Mouse (Mus musculus) R1 (cell line): ENCODE data around the gene Far2.

Source experiments
- DNase-seq: peaks from one replicate; pipeline ENCODE4 v3.0.0-alpha.2; 2018; ENCODE audit warnings: low read depth, low spot score

Far2 gene

DNA sequence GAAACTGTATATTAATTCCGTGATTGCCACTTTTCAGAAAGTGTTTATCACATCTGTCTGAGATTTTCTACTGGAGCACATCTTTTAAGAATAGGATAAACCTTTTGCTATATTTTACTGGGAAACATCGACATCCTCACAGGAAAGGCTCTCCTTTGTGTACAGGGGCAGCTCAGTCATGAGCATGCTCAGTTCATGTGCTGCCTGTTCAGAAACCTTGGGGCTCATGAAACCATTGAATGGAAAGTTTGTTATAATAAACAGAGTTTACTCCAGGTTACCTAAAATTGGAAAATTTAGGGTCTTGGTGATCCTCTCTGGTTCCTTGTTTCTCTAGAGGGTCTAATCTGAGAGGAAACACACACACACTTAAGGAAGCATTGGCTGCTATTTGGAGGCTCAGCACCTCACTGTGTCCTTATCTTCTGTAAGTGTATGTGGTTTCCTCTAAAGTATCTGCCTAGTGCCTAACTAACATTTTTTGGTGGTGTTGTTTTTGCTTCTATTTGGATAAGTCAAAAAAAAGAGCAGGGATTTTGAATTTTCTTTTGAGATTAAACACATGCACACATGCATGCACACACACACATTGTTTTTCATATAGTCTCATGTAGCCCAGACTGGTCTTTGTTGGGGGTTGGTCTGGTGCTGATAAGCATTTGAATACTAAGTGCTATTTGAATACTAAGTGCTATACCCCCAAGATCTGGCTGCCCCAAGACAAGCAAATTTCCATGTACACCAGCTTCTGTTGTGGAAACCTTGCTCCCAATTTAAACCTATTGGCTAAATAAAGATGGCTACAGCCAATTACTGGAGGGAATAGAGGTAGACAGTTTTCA lies 171.4 kb downstream of the Far2 start:
- DNase-seq, result no peak

DNA sequence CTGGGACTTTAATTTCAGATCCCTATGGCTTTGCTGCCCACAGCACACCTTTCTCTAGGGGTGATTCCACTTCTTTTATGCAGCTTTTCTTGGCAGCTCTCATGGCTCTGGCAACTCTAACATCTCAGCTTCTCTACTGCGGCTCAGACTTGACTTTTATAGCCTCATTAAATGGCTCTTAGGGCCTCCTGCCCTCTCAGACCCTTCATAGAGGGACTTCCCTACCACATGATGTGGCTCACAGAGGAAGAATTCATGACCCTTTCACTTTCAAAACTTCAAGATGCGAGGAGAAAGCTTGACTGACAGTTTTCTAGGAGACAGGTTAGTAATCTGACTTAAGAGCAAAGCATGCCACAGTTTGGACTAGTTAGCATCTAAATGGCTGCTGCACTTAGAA lies 175.6 kb downstream of the Far2 start:
- DNase-seq, result no peak

DNA sequence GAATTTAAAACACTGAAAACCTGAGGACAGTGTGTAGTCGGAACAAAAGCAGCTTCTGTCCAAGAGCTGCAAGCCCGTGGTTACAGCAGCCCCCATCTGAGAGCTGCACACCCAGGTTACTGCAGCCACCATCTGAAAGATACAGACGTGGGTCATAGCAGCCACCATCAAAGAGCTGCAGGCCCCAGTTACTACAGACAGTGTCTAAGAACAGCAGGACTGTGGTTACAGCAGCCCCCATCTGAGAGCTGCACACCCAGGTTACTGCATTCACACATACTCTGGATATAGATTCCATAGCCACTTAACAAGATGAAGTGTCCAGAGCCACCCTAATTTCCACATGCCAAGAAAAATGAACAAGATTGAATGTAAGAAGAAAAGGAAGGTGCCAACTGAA lies 180.5 kb downstream of the Far2 start:
- no peak for DNase-seq
